Mouse (Mus musculus): ENCODE results near the gene Edem2.
"Not testable (repeated sequence)": the region's sequence is repeated elsewhere in the genome, so short reads cannot be mapped to it uniquely, and the experiment has no call there.

The Edem2 gene

GRCm38 (mm10) chr2:155735766-155736165, 6.5 kb upstream of the Edem2 start, which contains the start of gene Gm17581:
Gene Gm17581 (minus strand): TSS chr2:155735866.
- not testable (repeated sequence) for DNase-seq (ENCODE audit: low spot score)

DNA sequence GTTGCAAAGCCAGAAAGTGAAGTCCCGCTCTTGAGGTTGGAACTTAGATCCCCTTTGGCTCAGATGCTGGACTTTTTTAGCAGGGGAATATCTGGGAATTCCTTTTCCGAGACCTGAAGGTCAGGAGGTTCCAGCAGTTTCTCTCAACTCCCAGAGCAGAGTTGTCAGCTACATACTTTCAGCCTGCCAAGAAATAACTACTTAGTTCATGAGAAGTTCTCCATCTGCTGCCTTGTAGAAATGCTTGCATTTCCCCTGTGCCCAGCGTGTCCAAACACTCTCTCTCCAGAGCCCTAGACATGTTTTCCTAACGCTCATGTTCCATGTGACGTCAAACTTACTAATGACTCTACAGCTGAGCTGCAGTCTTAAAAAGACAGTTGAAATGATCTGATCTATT, 5.8 kb upstream of the Edem2 start:
- DNase-seq (ENCODE audit: low spot score), result no peak

DNA sequence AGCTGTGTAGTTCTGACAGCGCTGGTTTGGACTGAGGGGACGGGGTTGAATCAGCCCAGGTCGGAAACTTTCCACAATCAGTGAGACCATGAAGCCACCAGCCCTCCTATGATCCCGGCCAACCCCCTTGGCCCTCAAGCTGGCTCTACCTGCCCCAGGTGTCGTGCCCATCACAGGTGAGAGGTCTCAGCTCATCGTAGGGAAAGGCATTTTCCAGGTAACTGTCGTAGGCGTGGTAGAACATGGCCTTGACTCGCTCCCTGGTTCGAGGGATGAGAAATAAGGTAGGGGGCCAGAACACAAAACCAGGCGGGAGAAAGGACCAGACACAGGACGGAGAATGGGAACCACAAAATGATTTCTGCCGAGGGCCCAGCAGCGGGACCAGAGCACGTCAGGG, 533 bp downstream of the Edem2 start:
- DNase-seq (ENCODE audit: low spot score), result peak; percentile 11

DNA sequence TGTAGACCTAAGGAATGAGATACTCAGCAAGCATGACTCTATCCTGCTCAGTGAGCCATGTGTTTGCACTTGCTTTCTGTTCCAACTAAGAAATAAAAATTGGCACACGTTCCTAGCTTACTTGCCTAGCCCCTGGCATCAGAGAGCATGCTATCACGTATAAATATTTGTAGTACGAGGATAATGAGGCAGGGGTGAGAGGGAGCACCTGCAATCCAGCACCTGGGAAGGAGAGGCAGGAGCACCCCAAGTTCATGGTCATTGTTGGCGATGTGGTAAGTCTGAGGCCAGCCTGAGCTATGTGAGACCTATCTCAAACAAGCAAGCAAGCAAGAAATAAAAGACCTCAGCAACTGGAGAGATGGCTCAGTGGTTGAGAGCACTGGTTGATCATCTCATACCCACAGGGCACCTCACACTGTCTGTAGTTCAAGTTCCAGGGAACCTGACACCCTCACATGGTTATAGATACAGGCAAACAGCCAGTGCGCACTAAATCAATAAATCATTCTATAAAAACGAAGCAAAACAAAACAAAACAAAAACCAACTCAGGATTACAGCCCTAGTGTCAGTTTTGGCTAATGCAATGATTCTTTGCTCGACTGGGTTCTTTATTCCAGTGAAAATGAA, 1.4 kb downstream of the Edem2 start:
- no peak for DNase-seq (ENCODE audit: low spot score)

- no peak for DNase-seq (ENCODE audit: low spot score)
These were observed 3.0 kb downstream of the Edem2 start for GRCm38 (mm10) chr2:155726302-155726701.

DNA sequence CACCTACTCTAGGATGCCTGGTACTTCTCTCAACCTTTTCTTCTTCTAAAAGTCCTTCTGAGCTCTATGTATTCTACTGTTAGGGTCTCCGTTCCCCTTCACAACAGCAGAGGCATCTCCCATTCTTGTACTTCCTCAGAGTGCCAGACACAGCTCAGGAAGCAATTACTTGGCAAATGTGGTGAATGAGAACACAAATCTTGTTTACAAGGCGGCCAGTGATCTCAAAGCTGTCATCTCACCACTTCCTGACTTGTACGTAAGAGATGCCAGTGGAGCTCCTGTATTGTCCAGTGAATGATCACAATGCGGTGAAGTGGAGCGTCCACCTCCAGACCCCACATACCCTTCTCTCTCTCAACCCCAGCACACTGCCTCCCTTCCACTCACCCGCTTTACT, 4.7 kb downstream of the Edem2 start:
- DNase-seq (ENCODE audit: low spot score), result no peak

- no peak for DNase-seq (ENCODE audit: low spot score)
These were observed 5.2 kb downstream of the Edem2 start for GRCm38 (mm10) chr2:155724036-155724435.

GRCm38 (mm10) chr2:155720585-155720984, 8.7 kb downstream of the Edem2 start:
- DNase-seq (ENCODE audit: low spot score), result no peak

- DNase-seq (ENCODE audit: low spot score), result no peak
These were observed 11.9 kb downstream of the Edem2 start for GRCm38 (mm10) chr2:155717082-155717990.

DNA sequence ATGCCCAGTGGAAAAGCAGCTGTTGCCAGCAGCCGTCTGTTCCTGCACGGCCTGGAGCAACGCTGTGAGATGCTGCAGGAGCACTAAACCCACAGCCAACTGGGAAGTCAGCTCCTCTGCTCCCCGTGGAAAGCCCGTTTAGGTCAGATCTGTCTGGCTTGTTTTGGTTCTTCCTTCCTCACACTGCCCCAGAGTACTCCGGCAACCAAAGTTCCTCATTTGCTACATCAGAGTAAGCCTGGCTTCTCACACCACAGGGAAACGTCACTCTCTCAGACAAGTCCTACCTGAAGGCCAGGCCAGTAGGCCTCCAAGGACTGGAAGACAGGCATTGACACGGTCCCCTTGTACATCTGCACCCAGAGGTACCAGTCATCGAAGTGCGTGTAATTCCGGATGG, 18.7 kb downstream of the Edem2 start:
- DNase-seq (ENCODE audit: low spot score), result no peak

DNA sequence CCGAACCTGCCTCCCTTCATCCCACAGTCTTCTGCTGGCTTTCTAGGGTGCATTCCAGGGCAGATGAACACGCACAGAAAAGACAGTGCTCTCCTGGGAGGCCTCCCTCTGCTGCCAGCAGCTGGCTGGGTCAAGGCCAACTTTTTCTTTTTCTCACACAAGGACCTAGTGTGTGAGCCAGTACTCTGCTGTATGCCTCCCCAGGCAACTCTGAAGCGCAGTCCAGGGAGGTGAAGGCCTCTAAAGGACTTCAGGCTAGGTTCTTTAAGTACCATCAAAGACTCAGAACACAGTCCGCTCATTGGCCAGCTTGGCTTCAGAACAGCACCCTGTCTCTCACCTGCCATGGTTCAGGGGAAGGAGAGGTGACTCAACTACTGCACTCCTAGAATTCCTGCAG, 22.0 kb downstream of the Edem2 start:
- DNase-seq (ENCODE audit: low spot score), result no peak

GRCm38 (mm10) chr2:155703630-155704029, 25.6 kb downstream of the Edem2 start:
- no peak for DNase-seq (ENCODE audit: low spot score)

DNA sequence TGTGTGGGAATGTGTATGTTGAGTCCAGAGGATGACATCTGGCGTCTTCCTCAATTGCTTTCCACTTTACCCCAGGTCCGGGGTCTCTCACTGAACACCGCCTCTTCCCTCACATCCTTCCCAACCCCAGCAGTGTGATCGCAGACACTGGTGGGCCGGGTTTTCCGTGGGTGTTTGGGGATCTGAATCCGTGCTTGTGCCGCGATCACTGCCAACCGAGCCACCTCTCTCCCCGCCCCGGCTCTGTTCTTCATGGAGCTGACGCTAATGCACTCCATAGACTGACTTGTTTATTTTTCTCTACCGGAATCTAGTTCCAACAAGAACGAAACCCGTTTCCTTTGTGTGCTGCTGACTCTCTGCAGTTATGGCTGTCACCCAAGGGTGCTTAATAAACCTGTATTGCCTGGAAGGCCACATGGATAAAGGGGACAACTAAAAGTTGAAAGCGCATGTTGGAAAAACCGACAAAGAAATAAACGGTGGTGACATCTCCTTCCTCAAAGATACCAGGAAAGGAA, 27.8 kb downstream of the Edem2 start:
- DNase-seq (ENCODE audit: low spot score), result no peak

- DNase-seq (ENCODE audit: low spot score), result not testable (repeated sequence)
These were observed 30.8 kb downstream of the Edem2 start for GRCm38 (mm10) chr2:155698443-155698842.

- DNase-seq (ENCODE audit: low spot score), result no peak
These were observed 32.4 kb downstream of the Edem2 start for GRCm38 (mm10) chr2:155696851-155697250.

- peak; percentile 63 for DNase-seq (ENCODE audit: low spot score)
These were observed 33.1 kb downstream of the Edem2 start for GRCm38 (mm10) chr2:155696091-155696558.

DNA sequence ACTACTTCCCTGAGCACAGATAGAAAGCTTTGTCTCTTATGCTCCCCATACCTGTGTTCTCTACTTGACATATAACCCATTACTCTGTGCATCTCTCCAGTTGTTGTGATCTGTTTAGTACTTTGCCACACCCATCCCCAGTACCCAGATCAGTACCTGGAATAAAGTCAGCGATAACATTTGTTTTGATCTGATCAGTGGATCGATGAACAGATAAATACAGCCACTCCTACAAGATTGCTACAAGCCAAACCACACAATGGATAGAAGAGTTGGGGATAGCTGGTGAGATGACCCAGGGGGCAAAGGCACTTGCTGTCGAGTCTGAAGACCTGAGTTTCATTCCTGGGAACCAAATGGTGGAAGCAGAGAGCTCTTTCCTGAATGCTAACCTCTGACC, 34.0 kb downstream of the Edem2 start:
- no peak for DNase-seq (ENCODE audit: low spot score)

- DNase-seq (ENCODE audit: low spot score), result no peak
These were observed 34.7 kb downstream of the Edem2 start for GRCm38 (mm10) chr2:155694564-155694963.

GRCm38 (mm10) chr2:155693136-155693535, 36.1 kb downstream of the Edem2 start:
- no peak for DNase-seq (ENCODE audit: low spot score)

DNA sequence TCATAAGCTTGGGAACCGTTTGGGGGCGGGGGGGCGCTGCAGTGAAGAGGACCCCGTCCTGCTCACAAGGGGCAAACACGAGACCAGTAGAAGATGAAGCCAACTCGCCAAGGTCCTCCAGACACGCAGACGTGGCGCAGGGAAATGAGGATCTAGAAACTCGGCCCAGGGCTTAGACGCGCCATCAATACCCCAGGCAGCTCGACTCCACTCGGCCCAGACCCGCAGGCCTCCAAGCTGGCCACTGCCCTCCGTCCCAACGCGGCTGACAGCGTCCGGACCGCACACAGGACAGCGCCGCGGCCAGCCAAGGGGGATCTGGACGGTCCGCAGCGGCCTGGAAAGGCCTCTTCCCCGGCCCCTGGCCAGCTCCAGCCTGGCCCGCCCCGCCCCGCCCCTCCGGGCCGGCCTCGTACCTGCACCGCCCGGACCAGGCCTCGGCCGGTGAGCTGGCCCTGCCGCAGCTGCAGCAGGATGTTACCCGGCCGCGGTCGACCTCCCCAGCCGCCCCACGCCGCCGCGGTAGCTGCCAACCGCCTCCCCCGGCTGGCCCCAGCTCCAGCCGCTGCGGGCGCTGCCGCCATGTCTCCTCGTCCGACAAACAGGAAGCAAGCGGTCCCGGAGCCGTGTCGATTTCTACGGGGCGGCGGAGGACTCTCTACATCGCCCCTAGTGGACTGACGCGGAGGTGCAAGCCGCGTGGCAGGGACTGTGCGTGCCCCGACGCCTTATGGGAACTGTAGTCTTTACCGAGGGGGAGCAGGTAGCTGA, 37.4 kb downstream of the Edem2 start, which contains the start of gene Trpc4ap:
Trpc4ap (minus strand) TSS at position 662 of the 771 bp plus-strand sequence.
- DNase-seq (ENCODE audit: low spot score), result peak; percentile 96

DNA sequence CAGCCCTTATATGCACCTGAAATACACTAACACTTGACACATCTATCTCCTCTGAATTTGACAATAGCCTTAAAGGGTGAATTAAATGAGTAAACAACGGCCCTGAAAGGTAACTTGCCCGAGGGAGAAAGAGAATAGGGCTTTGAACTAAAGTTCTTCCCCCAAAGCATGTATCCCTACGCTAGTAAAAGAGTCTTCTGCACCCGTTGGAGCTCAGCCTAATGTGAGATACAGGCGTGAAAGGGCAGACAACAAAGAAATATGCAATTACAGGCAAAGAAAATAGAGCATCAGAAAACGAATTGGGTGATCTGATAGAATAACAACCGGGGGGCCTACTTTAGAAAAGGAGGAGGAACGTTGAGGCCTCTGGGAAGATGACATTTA, 37.9 kb downstream of the Edem2 start:
- no peak for DNase-seq (ENCODE audit: low spot score)

DNA sequence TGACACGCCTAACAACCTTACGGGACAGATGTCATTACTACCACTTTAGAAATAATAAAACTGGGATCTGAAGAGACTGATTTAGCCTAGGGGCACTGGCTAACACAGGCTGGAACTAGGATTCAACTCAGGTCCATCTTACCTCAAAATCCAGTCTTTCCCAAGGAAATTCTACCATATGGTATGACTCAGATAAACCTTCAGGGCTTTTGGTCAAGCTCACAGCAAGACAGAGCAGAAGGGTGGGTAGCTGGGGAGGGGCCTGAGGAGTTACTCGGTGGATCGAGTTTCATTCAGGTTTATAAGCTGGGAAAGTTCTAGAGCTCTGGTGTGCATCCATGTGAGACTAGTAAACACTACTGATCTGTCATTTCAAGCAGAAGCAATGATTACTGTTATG, 40.1 kb downstream of the Edem2 start:
- no peak for DNase-seq (ENCODE audit: low spot score)
